Mouse (Mus musculus) hindbrain, embryonic 15.5 days (tissue): ENCODE data around the gene Npepl1. TPM values are rescaled to one million over a fixed set of nuclear protein-coding genes. Genes with fewer than 3 reads are reported as not detected.

ENCODE experiments used
- ATAC-seq: fragments of 200-750 bp; cut with Nextera tagmentation; 2 replicates; pipeline ENCODE4 v1.8.0; 2017; ENCODE audit warnings: low read depth, moderate number of reproducible peaks, moderate TSS enrichment; ENCODE audit not compliant: low FRiP score
- H3K27ac ChIP-seq: fragments of 300-500 bp; sonication (generic); replicated peaks from 2 replicates; pipeline ENCODE4 v1.5.1; 2015; ENCODE audit warnings: mild to moderate bottlenecking, inconsistent platforms
- H3K27me3 ChIP-seq: fragments of 300-500 bp; sonication (generic); 2 replicates; pipeline ENCODE4 v1.6.1; 2015; ENCODE audit warnings: control low read depth, inconsistent platforms
- H3K36me3 ChIP-seq: fragments of 300-500 bp; sonication (generic); 2 replicates; pipeline ENCODE4 v1.6.1; 2015; ENCODE audit warnings: control low read depth, inconsistent platforms
- H3K4me1 ChIP-seq: fragments of 300-500 bp; sonication (generic); replicated peaks from 2 replicates; pipeline ENCODE4 v1.6.1; 2015; ENCODE audit warnings: control low read depth, inconsistent platforms
- H3K4me2 ChIP-seq: fragments of 300-500 bp; sonication (generic); 2 replicates; pipeline ENCODE4 v1.6.1; 2015; ENCODE audit warnings: moderate library complexity, mild to moderate bottlenecking, inconsistent platforms
- H3K4me3 ChIP-seq: fragments of 300-500 bp; sonication (generic); 2 replicates; pipeline ENCODE4 v1.5.1; 2015; ENCODE audit warnings: mild to moderate bottlenecking, inconsistent platforms
- H3K9ac ChIP-seq: fragments of 300-500 bp; sonication (generic); 2 replicates; pipeline ENCODE4 v1.6.1; 2015; ENCODE audit warnings: inconsistent platforms
- H3K9me3 ChIP-seq: fragments of 300-500 bp; sonication (generic); 2 replicates; pipeline ENCODE4 v1.6.1; 2016; ENCODE audit warnings: control low read depth, inconsistent platforms
- WGBS: fragments of 180-500 bp; shearing (Covaris S2); methylation state at CpG from one replicate; pipeline ENCODE4 v1.1.7; 2015; 5-methylcytosine and 5-hydroxymethylcytosine counted together
- polyA plus RNA-seq: library from polyadenylated mRNA; unstranded; fragments of >200 nt; fragmentation: Nextera tagmentation; extraction: Ambion mirVana; gene quantifications from 2 replicates; pipeline ENCODE4 v1.2.1, GENCODE M21; 2015

Npepl1 gene
- polyA plus RNA-seq, 1 experiment from 2014 or later, result 17.2 TPM

- Histone ChIP-seq H3K36me3 (no peaks in the 10 kb centered on the region), H3K9me3 (no peaks in the 10 kb centered on the region), H3K4me1 (peaks cover 44% of the 10 kb centered on the region), H3K27ac (peak overlapping the region; percentile 85), H3K9ac (peak overlapping the region; percentile 70), H3K4me3 (peak overlapping the region; percentile 80), H3K27me3 (no peaks in the 10 kb centered on the region), H3K4me2 (peak overlapping the region; percentile 87)
- ATAC-seq, result peak; percentile 80
- 1% methylated on average over 22 of the region's 22 CpGs for WGBS
Measured at GRCm38 (mm10) chr2:174076433-174076824, 33.7 kb upstream of the Npepl1 start.

GRCm38 (mm10) chr2:174077004-174077695, 33.0 kb upstream of the Npepl1 start:
- Histone ChIP-seq H3K27me3 (no peaks in the 10 kb centered on the region), H3K9ac (peak overlapping the region; percentile 70), H3K36me3 (no peaks in the 10 kb centered on the region), H3K4me1 (peaks cover 44% of the 10 kb centered on the region), H3K9me3 (no peaks in the 10 kb centered on the region), H3K4me3 (peak overlapping the region; percentile 80), H3K4me2 (peak overlapping the region; percentile 87), H3K27ac (peak overlapping the region; percentile 85)
- WGBS, result under 1% methylated on average over 19 of the region's 19 CpGs
- no peak for ATAC-seq

- H3K4me2 ChIP-seq, result peak overlapping the region; percentile 87
- peaks cover 45% of the 10 kb centered on the region for H3K4me1 ChIP-seq
- peak overlapping the region; percentile 70; the same call in 1 of the 2 replicates for H3K9ac ChIP-seq
- H3K9me3 ChIP-seq, result no peaks in the 10 kb centered on the region
- WGBS, result 9% methylated on average over 11 of the region's 11 CpGs
- H3K36me3 ChIP-seq, result no peaks in the 10 kb centered on the region
- no peaks in the 10 kb centered on the region for H3K27me3 ChIP-seq
- no peak for ATAC-seq
- no peak overlapping the region; the same call in 1 of the 2 replicates for H3K27ac ChIP-seq
- peak overlapping the region; percentile 80 for H3K4me3 ChIP-seq
Measured at GRCm38 (mm10) chr2:174077776-174078338, 32.3 kb upstream of the Npepl1 start.

GRCm38 (mm10) chr2:174081833-174082232, 28.3 kb upstream of the Npepl1 start:
- Histone ChIP-seq H3K4me2 (no peak overlapping the region), H3K4me1 (peaks cover 28% of the 10 kb centered on the region), H3K9ac (no peak overlapping the region), H3K9me3 (no peaks in the 10 kb centered on the region), H3K27me3 (no peaks in the 10 kb centered on the region), H3K27ac (no peak overlapping the region), H3K36me3 (no peaks in the 10 kb centered on the region), H3K4me3 (no peak overlapping the region)
- ATAC-seq, result no peak
- 66% methylated on average over 5 of the region's 5 CpGs for WGBS

GRCm38 (mm10) chr2:174082380-174082918, 27.7 kb upstream of the Npepl1 start:
- no peak for ATAC-seq
- 84% methylated on average over 3 of the region's 3 CpGs for WGBS
- H3K9me3 ChIP-seq, result no peaks in the 10 kb centered on the region
- no peaks in the 10 kb centered on the region for H3K36me3 ChIP-seq
- peaks cover 22% of the 10 kb centered on the region for H3K4me1 ChIP-seq
- no peak overlapping the region for H3K4me2 ChIP-seq
- no peak overlapping the region for H3K4me3 ChIP-seq
- H3K27ac ChIP-seq, result no peak overlapping the region
- no peak overlapping the region for H3K9ac ChIP-seq
- no peaks in the 10 kb centered on the region for H3K27me3 ChIP-seq

- Histone ChIP-seq H3K36me3 (0 out of 2 replicates have a peak, but pooled peaks cover 5% of the 10 kb centered on the region), H3K27ac (no peak overlapping the region), H3K4me2 (no peak overlapping the region), H3K9ac (no peak overlapping the region), H3K4me1 (no peaks in the 10 kb centered on the region), H3K4me3 (no peak overlapping the region), H3K9me3 (no peaks in the 10 kb centered on the region), H3K27me3 (no peaks in the 10 kb centered on the region)
- WGBS, result 93% methylated on average over 3 of the region's 3 CpGs
- no peak for ATAC-seq
Measured at GRCm38 (mm10) chr2:174095086-174095485, 15.1 kb upstream of the Npepl1 start.

- Histone ChIP-seq H3K27me3 (no peaks in the 10 kb centered on the region), H3K9ac (no peak overlapping the region), H3K4me2 (no peak overlapping the region), H3K36me3 (no peaks in the 10 kb centered on the region), H3K4me1 (no peaks in the 10 kb centered on the region), H3K4me3 (no peak overlapping the region), H3K27ac (no peak overlapping the region), H3K9me3 (no peaks in the 10 kb centered on the region)
- 70% methylated on average over 7 of the region's 7 CpGs for WGBS
- ATAC-seq, result no peak
Measured at GRCm38 (mm10) chr2:174102399-174102798, 7.8 kb upstream of the Npepl1 start.

GRCm38 (mm10) chr2:174103527-174103926, 6.6 kb upstream of the Npepl1 start:
- Histone ChIP-seq H3K27me3 (no peaks in the 10 kb centered on the region; the same call in 1 of the 2 replicates), H3K4me2 (no peak overlapping the region), H3K36me3 (no peaks in the 10 kb centered on the region), H3K9ac (no peak overlapping the region), H3K4me3 (no peak overlapping the region), H3K27ac (no peak overlapping the region), H3K4me1 (no peaks in the 10 kb centered on the region), H3K9me3 (no peaks in the 10 kb centered on the region)
- no peak for ATAC-seq
- WGBS, result 90% methylated on average over 4 of the region's 4 CpGs

GRCm38 (mm10) chr2:174107375-174107774, 2.8 kb upstream of the Npepl1 start:
- no peak overlapping the region for H3K4me2 ChIP-seq
- peaks cover 13% of the 10 kb centered on the region for H3K4me1 ChIP-seq
- ATAC-seq, result no peak
- no peaks in the 10 kb centered on the region; the same call in 1 of the 2 replicates for H3K27me3 ChIP-seq
- WGBS, result 88% methylated on average over 3 of the region's 3 CpGs
- H3K36me3 ChIP-seq, result no peaks in the 10 kb centered on the region
- H3K9me3 ChIP-seq, result no peaks in the 10 kb centered on the region
- no peak overlapping the region for H3K9ac ChIP-seq
- no peak overlapping the region for H3K4me3 ChIP-seq
- H3K27ac ChIP-seq, result no peak overlapping the region

- H3K9ac ChIP-seq, result peak overlapping the region; percentile 40
- ATAC-seq, result peak; percentile 32
- WGBS, result 49% methylated on average over 33 of the region's 33 CpGs
- 0 out of 2 replicates have a peak overlapping the region, but pooled peaks have one; percentile 50 for H3K27ac ChIP-seq
- peaks cover 13% of the 10 kb centered on the region for H3K4me1 ChIP-seq
- no peaks in the 10 kb centered on the region; the same call in 1 of the 2 replicates for H3K27me3 ChIP-seq
- H3K4me3 ChIP-seq, result peak overlapping the region; percentile 41
- no peaks in the 10 kb centered on the region for H3K9me3 ChIP-seq
- H3K4me2 ChIP-seq, result peak overlapping the region; percentile 64
- H3K36me3 ChIP-seq, result no peaks in the 10 kb centered on the region
Measured at GRCm38 (mm10) chr2:174110783-174111549, 817 bp downstream of the Npepl1 start.

- 80% methylated on average over 18 of the region's 18 CpGs for WGBS
- Histone ChIP-seq H3K36me3 (no peaks in the 10 kb centered on the region), H3K4me2 (no peak overlapping the region), H3K27me3 (no peaks in the 10 kb centered on the region; the same call in 1 of the 2 replicates), H3K9ac (no peak overlapping the region), H3K4me1 (peaks cover 13% of the 10 kb centered on the region), H3K4me3 (no peak overlapping the region), H3K27ac (no peak overlapping the region), H3K9me3 (no peaks in the 10 kb centered on the region)
- ATAC-seq, result no peak
Measured at GRCm38 (mm10) chr2:174112931-174113330, 2.8 kb downstream of the Npepl1 start.
